Mouse (Mus musculus) neural tube, embryonic 10.5 days (tissue): ENCODE data around the gene Col28a1.
A peak's percentile ranks its signal among the peaks of the same experiment; 100 is the strongest.
"Not testable (repeated sequence)": the region's sequence is repeated elsewhere in the genome, so short reads cannot be mapped to it uniquely, and the experiment has no call there.

Source experiments
- DNase-seq: peaks from one replicate; pipeline ENCODE4 v3.0.0-alpha.2; 2017; ENCODE audit warnings: low spot score; ENCODE audit errors: extremely low spot score

Gene Col28a1

DNA sequence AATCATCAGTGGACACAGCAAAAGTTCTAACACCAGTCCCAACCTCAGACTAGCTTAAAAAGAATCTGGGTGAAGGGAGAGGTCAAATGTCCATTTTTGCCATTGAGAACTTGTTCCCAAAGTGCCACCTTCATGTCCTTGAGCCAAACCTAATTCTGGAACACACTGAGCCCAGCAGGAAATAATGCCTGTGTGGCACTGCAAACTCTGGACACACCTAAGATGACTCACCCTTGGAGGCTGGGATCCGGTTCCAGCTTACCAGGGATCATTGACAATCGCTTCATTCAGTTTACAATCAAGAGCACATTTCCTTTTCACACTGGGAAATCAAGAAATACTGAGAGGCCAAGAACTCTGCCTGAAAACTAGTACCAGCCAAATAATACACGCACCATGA lies 168.9 kb downstream of the Col28a1 start:
- DNase-seq = no peak

DNA sequence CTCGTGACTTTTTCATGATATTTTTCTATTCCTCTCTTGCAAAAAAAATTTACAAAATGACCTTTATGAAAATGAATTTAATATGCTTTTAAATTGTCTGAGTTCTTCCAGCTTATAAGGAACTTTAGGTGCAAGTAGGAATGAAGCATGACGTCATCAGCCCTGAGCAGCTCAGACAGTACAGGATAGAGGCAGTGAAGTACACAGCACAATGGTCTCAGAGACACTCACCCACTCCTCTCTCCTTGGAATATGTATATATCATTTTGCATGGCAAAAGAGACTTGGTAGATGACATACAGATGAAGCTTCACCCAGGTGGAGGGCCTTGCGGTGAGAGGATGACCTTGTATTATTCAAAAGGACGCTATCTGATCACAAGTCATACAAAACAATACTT lies 197.7 kb downstream of the Col28a1 start:
- DNase-seq = no peak

DNA sequence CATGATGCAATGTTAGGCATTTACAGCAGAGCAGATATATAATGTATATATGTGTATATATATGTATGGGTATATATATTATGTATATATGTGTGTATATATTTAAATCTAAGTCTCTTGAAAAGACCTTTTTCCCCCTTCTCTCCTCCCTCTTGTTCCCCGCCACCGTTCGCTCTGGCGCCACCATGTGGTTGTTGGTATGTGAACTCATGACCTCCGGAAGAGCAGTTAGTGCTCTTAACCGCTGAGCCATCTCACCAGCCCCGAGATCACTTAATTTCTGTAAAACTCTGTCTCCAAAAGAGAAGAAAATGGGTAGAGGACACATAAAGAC lies 208.8 kb downstream of the Col28a1 start:
- DNase-seq = peak; percentile 68

DNA sequence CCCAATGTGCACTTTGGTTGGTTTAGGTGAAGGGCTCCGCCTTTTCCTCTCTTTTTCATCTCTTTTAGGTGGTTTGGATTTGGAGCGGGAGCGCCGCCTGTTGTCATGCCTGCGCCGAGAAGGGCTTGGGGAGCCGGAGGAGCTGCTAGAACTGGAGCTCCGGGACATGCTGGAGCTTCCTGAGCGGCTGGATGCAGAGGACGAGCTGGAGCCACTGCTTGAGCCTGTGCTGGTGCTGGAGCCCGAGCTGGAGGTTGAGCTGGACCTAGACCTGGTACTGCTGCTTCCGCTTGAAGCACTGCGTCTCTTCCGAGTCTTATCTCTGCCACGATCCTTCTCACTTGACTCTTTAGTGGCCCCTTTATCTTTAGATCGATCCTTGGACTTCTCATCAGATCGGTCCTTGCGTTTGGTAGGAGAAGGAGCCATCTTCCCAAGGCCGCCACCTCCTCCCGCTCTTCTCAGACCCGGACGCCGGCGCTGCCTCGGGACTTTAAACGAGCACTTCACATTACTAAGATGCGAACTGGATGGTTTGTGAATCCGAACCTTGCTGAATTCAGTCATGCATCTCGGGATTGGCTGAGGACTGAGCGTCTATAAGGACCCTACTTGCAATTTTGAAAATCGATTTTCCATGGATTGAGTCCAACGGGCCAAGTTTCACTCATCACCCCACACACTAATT lies 209.3 kb downstream of the Col28a1 start:
- not testable (repeated sequence) for DNase-seq

DNA sequence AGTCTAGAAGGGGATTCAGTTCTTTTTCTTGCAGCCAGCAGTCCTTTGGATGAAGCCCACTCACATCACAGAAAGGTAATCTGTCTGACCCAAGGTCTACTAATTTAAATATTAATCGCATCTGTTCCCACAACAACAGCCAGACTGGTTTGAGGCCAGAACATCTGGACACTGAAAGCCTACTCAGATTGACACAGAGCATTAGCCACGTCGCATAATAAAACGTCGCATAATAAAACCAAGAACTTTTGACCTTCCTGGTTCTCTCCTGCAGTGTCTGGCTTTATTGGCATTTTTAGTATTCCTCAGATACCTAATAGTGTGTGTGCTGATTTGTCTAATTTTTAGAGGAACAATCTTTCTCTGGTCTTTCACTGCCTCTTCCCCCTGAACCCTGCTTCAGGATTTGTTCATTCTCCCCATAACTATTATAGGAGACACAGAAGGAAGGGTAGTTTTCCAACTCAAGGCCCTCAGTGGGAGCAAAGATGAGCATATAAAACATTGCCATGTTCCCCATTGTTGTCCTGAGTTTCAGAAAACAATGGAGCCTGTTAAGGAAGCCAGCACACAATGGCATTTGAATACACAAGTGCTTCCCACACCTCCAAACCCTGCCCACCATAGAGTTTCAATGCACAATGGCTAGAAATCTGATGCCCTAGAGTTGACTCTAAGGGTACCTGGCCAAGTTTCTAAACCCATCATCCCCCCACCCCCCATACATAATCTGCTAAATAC lies 221.2 kb downstream of the Col28a1 start:
- DNase-seq = no peak

DNA sequence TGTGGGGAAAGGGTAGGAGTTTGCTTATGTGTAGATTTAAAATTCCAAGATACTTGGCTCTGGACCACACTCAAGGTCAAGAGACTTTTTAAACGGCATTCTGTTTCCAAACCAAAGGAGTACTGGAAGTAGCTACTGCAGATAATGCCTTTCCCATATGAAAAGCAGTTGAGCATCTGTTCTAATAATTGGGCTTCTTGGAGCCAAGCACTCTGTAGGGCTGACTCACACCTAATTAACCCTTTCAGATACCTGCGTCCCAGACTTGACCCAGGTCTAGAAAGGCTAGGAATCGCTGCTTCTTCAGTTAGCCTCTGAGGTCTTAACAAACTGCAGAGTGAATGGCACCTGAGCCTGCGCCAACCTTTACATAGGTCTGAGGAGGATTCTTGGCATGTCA lies 223.0 kb downstream of the Col28a1 start:
- no peak for DNase-seq

DNA sequence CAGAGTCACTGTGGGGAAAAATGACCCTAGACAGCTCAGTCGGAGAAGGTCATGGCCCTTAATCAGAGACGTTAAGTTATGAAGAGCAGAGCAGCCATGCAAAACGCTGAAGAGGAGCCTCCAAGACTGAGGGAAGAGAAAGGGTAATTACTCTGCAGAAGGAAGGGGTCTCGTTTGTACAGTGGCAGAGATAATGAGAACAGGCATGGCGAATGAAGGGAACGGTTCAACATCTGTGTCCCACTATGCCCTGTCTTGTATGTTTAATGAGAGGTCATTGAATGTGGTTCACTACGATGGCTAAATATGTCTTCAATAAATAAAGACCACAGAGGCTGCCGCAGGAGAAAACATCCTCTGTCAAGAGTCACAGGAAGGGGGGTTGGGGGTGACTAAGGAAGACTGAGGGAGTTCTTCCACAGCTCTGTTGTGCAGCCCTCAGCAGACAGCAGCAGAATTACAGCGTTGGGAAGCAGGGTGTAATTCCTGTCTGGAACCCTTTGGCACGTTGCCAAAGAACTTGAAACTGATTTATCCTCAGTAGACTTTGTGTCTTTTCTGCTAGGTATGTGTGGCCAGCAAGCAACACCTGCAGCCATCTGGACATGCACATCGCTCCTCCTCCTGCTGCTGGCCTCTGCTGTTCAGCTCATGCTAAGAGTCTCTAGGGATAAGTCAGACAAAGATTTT lies 226.4 kb downstream of the Col28a1 start:
- DNase-seq = peak; percentile 29

DNA sequence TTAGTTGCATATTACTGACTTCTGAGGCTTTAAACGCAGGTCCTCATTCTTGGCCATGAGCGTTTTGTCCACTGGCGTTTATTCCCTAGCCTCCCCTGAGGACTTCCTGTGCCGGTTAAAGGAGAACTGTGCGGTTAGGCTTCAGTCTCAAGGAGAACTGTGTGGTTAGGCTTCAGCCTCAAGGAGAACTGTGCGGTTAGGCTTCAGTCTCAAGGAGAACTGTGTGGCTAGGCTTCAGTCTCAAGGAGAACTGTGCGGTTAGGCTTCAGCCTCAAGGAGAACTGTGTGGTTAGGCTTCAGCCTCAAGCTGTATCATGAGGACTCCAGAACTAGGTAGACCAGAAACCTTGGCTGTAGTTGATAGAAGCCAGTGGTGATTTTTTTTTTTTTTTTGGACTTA lies 229.7 kb downstream of the Col28a1 start:
- no peak for DNase-seq

DNA sequence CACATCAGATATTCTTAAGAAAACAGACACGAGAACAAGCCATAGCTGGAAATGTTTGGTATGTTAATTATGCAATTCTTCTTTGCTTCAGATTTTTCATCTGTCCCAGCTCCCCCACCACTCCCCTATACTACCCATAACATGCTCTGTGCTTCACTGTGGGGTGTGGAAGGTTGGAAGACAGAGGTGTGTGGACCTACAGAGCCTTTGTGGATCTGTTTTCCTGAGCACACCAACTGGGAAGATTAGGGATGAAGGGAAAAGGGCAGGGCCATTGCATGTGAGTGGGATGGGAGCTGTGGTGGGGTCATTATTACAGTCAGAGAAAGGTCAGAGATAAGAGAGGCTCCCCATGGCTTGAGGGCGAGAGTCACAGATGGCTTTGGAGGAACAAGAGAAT lies 240.2 kb downstream of the Col28a1 start:
- DNase-seq = no peak

DNA sequence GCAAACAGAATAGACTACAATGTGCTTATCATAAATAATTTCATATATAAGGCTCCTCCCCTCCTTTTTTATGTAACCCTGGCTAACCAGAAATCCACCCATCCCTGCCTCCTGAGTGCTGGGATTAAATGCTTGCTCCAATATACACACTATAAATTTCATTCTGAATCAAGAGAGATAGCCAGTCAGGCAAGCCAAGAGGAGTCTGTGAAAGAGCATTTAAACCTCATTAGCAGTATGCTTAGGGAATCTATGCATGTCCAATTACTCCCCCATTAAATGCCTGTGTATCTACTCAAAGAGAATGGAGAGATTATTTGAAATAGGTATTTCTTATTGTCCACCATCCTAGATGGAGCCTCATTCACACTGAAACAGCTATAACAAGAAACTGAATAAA lies 240.6 kb downstream of the Col28a1 start:
- no peak for DNase-seq
